ENCODE assay signal across 12 mouse cellular contexts in genomic region chr13:60044876-60045275, GRCm38 (mm10).
A peak's percentile ranks its signal among the peaks of the same experiment; 100 is the strongest.
DNase-seq lines count a peak whose midpoint lies in the region; ATAC-seq and TF ChIP-seq lines count a peak whose summit lies in the region.
"Had no signal": no experiment of that assay in that cellular context is flagged by ENCODE, and none has a peak within 500 bp of the region (broad histone marks: within the 10 kb centered on the region; RNA-seq: fewer than 3 reads in every experiment).

No protein-coding gene starts in this region.

- peaks cover 56% of the 10 kb centered on the region for H3K4me1 ChIP-seq in forebrain, embryonic 13.5 days
- H3K4me1 ChIP-seq: liver, embryonic 13.5 days had no signal

- H3K9me3 ChIP-seq in forebrain, embryonic 13.5 days (replicated peaks) = no peaks in the 10 kb centered on the region
- H3K9me3 ChIP-seq: liver, embryonic 13.5 days had no signal

- no peaks in the 10 kb centered on the region for H3K27me3 ChIP-seq in forebrain, embryonic 13.5 days
- H3K27me3 ChIP-seq: liver, embryonic 13.5 days had no signal

- H3K27ac ChIP-seq in layer of hippocampus, adult 2 months = peak overlapping the region; percentile 11; the same call in 1 of the 2 replicates
- H3K27ac ChIP-seq in forebrain, embryonic 13.5 days = peak overlapping the region; percentile 41
- H3K27ac ChIP-seq: liver, embryonic 13.5 days; macrophage had no signal

- WGBS in forebrain, embryonic 13.5 days = 22% methylated on average over 6 of the region's 6 CpGs

- H3K9ac ChIP-seq in forebrain, embryonic 13.5 days = no peak overlapping the region; the same call in 1 of the 2 replicates
- H3K9ac ChIP-seq: liver, embryonic 13.5 days had no signal

- DNase-seq in embryo, embryonic 10.5 days (ENCODE audit: low spot score) = peak; percentile 17
- no peak for DNase-seq in embryo, embryonic 11 days
- no peak for DNase-seq in layer of hippocampus, adult 2 months (ENCODE audit: low spot score in 2 of 2)
- DNase-seq in layer of hippocampus, postnatal 25 days (ENCODE audit: extremely low spot score in 1 of 2, low spot score in 1 of 2) = no peak
- DNase-seq in ES-CJ7 (ENCODE audit: low read depth, low spot score) = peak; percentile 6
- DNase-seq in urinary bladder, adult 18-20 months (ENCODE audit: low spot score in 2 of 2) = no peak
- DNase-seq in testis, postnatal 10 days (ENCODE audit: low spot score) = no peak
- DNase-seq: cerebellum, adult 2 months; kidney, adult 2 months; liver, embryonic 13.5 days had no signal

- no peak; the same call in 1 of the 2 replicates for TF ChIP-seq CTCF in layer of hippocampus, adult 2 months (conservative IDR thresholded peaks at IDR 0.05)

- no peaks in the 10 kb centered on the region for H3K36me3 ChIP-seq in forebrain, embryonic 13.5 days (ENCODE audit: poor library complexity, severe bottlenecking)
- H3K36me3 ChIP-seq: liver, embryonic 13.5 days had no signal

- ATAC-seq in forebrain, embryonic 13.5 days = no peak

- H3K4me2 ChIP-seq in forebrain, embryonic 13.5 days = peak overlapping the region; percentile 14; the same call in 1 of the 2 replicates
- H3K4me2 ChIP-seq: liver, embryonic 13.5 days had no signal

- no peak overlapping the region for H3K4me3 ChIP-seq in layer of hippocampus, adult 2 months
- H3K4me3 ChIP-seq in forebrain, embryonic 13.5 days = no peak overlapping the region
- H3K4me3 ChIP-seq: liver, embryonic 13.5 days had no signal

Comparison
In these comparisons a context has a peak if more than half of its experiments do, and no peak if none do; other contexts are left out.
1. DNase-seq: peak in embryo, embryonic 10.5 days (single experiment) and ES-CJ7 (single experiment); none in embryo, embryonic 11 days (single experiment), layer of hippocampus, adult 2 months (0 of 2), layer of hippocampus, postnatal 25 days (0 of 2), urinary bladder, adult 18-20 months (0 of 2) and testis, postnatal 10 days (single experiment).